Mouse (Mus musculus) megakaryocyte-erythroid progenitor cell, adult 5-6 weeks (primary cell): ENCODE data around the gene Safb. TPM values are rescaled to one million over a fixed set of nuclear protein-coding genes. Genes with fewer than 3 reads are reported as not detected.
"Not testable (repeated sequence)": the region's sequence is repeated elsewhere in the genome, so short reads cannot be mapped to it uniquely, and the experiment has no call there.

Experiments
- ATAC-seq: replicated peaks from 2 replicates; pipeline ENCODE4 v1.8.0; 2016; ENCODE audit warnings: mild to moderate bottlenecking, inconsistent platforms; ENCODE audit not compliant: severe bottlenecking, poor library complexity, low FRiP score, low TSS enrichment
- total RNA-seq, 2 experiments: library from RNA; stranded (forward) in 1 of 2; stranded (reverse) in 1 of 2; fragments of 200-1000, 215-1000 nt in 1 of 2; fragments of >200 nt in 1 of 2; fragmentation: Nextera tagmentation in 1 of 2; gene quantifications; 2 replicates each; pipeline ENCODE4 v1.2.3; 2014 to 2017

The Safb gene
- total RNA-seq, 2 experiments from 2014 or later = 103 to 171 TPM

DNA sequence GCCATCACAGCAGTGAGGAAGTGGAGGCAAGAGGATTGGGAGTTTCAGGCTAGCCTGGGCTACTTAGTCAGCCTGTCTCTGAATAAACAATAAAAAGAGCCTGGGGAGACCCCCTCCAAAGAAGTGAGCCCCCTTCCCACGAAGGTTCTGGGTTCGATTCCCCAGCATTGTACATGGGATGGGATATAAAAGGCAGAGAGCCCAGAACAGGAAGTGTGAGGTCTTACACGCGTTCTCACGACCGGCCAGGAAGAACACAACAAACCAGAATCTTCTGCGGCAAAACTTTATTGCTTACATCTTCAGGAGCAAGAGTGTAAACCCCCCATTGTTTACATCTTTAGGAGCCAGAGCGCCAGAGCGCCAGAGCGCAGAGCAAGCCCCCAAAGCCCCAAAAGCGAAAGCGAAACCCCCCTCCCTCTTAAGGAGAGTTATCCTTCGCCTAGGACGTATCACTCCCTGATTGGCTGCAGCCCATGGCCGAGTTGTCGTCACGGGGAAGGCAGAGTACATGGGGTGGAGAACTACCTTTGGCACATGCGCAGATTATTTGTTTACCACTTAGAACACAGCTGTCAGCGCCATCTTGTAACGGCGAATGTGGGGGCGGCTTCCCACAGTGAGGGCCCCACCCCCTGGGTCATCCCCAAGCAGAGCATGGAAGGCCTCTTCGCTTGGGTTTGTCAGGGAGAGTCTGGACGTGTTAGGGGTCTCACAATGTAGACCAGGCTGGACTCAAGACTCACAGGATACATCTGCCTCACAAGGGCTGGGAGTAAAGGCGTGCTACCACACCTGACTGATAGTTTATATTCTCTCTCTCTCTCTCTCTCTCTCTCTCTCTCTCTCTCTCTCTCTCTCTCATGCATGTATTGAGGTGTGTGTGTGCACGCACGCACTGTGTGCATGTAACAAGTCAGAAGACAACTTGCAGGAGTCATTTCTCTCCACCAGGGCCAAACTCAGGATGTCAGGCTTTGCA is 45.5 kb downstream of the Safb start:
- not testable (repeated sequence) for ATAC-seq

DNA sequence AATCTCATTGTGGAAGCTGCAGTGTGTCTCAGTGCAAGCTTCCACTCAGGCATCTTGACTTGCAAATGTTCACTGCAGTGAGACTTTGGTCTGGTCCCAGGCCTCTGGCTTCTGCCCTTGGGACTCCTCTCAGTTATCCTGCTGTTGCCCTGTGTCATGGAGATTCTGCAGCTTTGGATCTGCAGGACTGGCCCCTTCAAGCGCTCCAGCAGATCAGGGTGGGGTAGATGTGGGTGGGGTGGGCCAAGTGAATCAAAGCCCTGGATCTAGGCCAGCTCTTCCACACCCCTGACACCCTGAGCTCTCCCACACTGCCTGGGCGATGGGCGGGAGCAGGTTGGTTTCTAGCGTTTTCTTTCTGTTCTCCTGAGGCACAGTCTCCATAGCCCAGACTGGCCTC is 47.2 kb downstream of the Safb start:
- ATAC-seq = no peak

DNA sequence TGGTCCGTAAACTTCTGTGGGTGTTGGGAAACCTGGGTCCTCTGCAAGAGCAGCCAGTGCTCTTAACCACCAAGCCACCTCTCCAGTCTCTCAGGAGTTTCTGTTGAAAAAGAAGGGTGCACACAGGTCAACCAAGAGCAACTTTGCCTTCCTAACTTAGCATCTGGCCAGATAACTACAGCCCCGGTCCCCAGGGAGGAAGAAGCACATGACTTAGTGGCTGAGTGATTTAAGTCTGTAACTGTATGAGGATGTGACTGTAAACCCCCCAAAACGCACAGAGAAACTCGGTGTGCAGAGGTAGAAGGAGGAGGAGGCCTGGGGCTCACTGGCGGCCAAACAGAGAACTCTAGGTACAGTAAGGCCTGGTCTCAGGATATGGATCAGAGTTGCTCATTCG is 49.4 kb downstream of the Safb start:
- ATAC-seq = no peak

DNA sequence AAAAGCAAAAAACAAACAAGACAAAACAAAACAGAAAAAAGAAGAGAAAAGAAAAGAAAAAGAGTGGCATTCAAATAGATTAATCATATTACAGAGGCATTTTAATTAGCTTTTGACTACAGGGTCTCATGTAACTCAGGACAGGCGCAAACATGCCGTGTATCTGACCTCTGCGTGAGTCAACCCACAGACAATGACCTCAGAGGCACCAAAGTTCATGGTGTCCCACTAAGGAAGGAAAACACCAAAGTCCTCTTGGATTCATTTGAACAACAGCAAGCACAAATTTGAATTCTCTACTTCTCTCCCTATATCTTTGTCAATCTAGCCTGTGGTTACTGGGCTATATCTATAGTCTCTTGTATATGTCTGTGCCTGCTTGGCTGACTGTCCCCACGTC is 58.6 kb downstream of the Safb start:
- ATAC-seq = no peak

DNA sequence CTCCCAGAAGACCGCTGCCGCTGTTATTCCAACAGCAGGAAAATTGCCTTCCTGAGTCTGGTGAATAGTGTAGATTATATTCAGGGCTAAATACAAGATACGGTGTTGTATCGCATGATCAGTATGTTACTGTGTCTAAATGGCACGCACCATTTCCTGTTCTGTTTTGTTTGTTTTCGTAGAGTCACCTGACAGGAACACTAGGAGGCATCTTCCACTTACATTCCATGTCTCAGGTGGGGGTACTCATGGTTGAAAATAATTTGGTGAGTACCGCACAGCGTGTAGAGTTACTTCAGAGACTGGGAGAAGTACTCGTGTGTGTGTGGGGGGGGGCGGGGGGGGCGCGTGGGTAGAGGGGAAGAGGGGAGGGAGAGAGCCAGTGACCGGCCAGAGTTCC is 62.9 kb downstream of the Safb start:
- no peak for ATAC-seq

DNA sequence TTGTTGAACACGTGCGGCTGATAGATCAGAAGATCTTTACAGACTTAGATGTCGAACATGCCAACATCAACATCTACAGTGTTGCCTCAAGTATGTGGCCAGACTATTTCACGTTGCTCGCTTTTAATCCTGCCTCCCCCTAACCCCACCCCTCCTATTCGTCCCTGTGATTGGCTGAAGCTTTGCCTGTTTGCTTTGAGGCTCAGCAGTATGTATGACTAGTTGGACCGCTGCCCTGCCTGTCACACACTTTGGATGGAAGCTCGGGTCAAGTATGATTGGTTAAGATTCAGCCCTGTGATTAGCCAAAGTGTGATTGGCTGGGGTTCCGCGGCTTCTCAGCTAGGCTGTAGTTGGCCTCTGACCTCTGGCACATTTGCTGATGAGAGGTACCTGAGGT is 67.2 kb downstream of the Safb start:
- peak; percentile 57 for ATAC-seq

DNA sequence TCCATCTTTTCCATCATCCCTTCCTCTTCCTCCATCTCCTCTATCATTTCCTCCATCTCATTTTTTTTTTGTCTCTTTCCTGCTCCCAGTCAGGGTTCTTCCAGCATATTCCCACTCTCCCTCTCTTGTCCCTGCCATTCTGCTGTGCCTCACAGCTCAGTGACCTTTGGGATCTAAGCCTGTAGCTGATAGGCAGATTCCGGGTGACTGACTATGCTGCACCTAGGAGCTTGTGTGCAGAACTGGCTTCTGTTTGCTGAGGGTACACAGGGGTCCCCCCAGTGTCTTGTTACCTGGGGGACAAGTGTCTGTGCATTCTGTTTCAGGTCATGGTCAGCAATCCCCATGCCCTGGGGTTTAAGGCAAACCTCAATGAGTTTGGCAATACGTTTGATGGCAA is 70.1 kb downstream of the Safb start:
- ATAC-seq = no peak

DNA sequence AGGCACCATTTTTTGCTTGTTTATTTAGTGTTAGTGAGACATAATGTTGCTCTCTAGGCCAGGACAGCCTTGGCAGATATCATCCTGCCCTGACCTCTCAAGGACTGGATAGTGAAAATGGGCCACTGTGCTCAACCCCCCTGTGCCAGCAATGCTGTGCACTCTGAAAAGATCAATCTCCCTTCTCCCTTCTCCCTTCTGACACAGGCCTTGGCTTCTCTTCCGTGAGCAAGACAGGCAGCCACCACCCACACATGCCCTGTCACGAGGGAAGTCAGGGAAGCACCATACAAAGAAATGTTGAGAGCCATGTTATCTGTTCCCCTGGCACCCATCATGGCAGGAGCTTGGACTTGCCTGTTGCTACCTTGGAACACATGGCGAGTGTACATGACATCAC is 70.7 kb downstream of the Safb start:
- ATAC-seq = no peak

Other genes starting within 250 kb of the Safb start
- gene Ptprs, start 108.3 kb upstream of the Safb start, total RNA-seq (2014; fragmentation: Nextera tagmentation) = 55.7 and 65.0 TPM in 2 replicates
- 36.6 and 48.3 TPM in 2 replicates for gene Ptprs, start 108.3 kb upstream of the Safb start, total RNA-seq (2017)
- not detected in 2 replicates for gene Znrf4, start 72.4 kb upstream of the Safb start, total RNA-seq (2014; fragmentation: Nextera tagmentation)
- gene Znrf4, start 72.4 kb upstream of the Safb start, total RNA-seq (2017) = not detected in 2 replicates
- 2.8 TPM in 1 of 2 replicates, not detected in the other for gene Gm20219, start 30.4 kb upstream of the Safb start, total RNA-seq (2014; fragmentation: Nextera tagmentation)
- not detected in 2 replicates for gene Gm20219, start 30.4 kb upstream of the Safb start, total RNA-seq (2017)
- gene Safb2, start 240 bp upstream of the Safb start, total RNA-seq (2014; fragmentation: Nextera tagmentation) = 158 and 166 TPM in 2 replicates
- 108 and 115 TPM in 2 replicates for gene Safb2, start 240 bp upstream of the Safb start, total RNA-seq (2017)
- 126 and 171 TPM in 2 replicates for gene 2410015M20Rik, start 24.9 kb downstream of the Safb start, total RNA-seq (2014; fragmentation: Nextera tagmentation)
- 82.9 and 126 TPM in 2 replicates for gene 2410015M20Rik, start 24.9 kb downstream of the Safb start, total RNA-seq (2017)
- 2,912 and 4,512 TPM in 2 replicates for gene Rpl36, start 28.6 kb downstream of the Safb start, total RNA-seq (2014; fragmentation: Nextera tagmentation)
- 2,001 and 2,083 TPM in 2 replicates for gene Rpl36, start 28.6 kb downstream of the Safb start, total RNA-seq (2017)
- 59.8 and 63.2 TPM in 2 replicates for gene Lonp1, start 42.1 kb downstream of the Safb start, total RNA-seq (2014; fragmentation: Nextera tagmentation)
- 76.5 and 108 TPM in 2 replicates for gene Lonp1, start 42.1 kb downstream of the Safb start, total RNA-seq (2017)
- gene Catsperd, start 43.3 kb downstream of the Safb start, total RNA-seq (2014; fragmentation: Nextera tagmentation) = not detected in 2 replicates
- 0.38 TPM in 1 of 2 replicates, not detected in the other for gene Catsperd, start 43.3 kb downstream of the Safb start, total RNA-seq (2017)
- 81.7 and 94.5 TPM in 2 replicates for gene Ranbp3, start 88.5 kb downstream of the Safb start, total RNA-seq (2014; fragmentation: Nextera tagmentation)
- gene Ranbp3, start 88.5 kb downstream of the Safb start, total RNA-seq (2017) = 50.6 and 58.1 TPM in 2 replicates
- 181 and 226 TPM in 2 replicates for gene Ndufa11, start 132.9 kb downstream of the Safb start, total RNA-seq (2014; fragmentation: Nextera tagmentation)
- gene Ndufa11, start 132.9 kb downstream of the Safb start, total RNA-seq (2017) = 75.6 and 167 TPM in 2 replicates
- gene Vmac, start 133.2 kb downstream of the Safb start, total RNA-seq (2014; fragmentation: Nextera tagmentation) = 4.5 and 5.5 TPM in 2 replicates
- 4.1 and 7.6 TPM in 2 replicates for gene Vmac, start 133.2 kb downstream of the Safb start, total RNA-seq (2017)
- gene Nrtn, start 172.7 kb downstream of the Safb start, total RNA-seq (2014; fragmentation: Nextera tagmentation) = not detected in 2 replicates
- gene Nrtn, start 172.7 kb downstream of the Safb start, total RNA-seq (2017) = not detected in 2 replicates
- gene Dus3l, start 179.9 kb downstream of the Safb start, total RNA-seq (2014; fragmentation: Nextera tagmentation) = 21.6 and 28.6 TPM in 2 replicates
- gene Dus3l, start 179.9 kb downstream of the Safb start, total RNA-seq (2017) = 13.9 and 17.9 TPM in 2 replicates
- gene Prr22, start 185.4 kb downstream of the Safb start, total RNA-seq (2014; fragmentation: Nextera tagmentation) = 5.4 and 6.6 TPM in 2 replicates
- 1.3 and 2.3 TPM in 2 replicates for gene Prr22, start 185.4 kb downstream of the Safb start, total RNA-seq (2017)
- 23.0 and 29.3 TPM in 2 replicates for gene Rfx2, start 246.2 kb downstream of the Safb start, total RNA-seq (2014; fragmentation: Nextera tagmentation)
- gene Rfx2, start 246.2 kb downstream of the Safb start, total RNA-seq (2017) = 4.7 and 10.5 TPM in 2 replicates